In genomic region chr1:37029942-37030341, GRCm38 (mm10) we compare ENCODE assay signal across 10 mouse cellular contexts. TPM values are rescaled to one million over a fixed set of nuclear protein-coding genes. Genes with fewer than 3 reads are reported as not detected.
A peak's percentile ranks its signal among the peaks of the same experiment; 100 is the strongest.
DNase-seq lines count a peak whose midpoint lies in the region; ATAC-seq lines count a peak whose summit lies in the region.
"Had no signal": no experiment of that assay in that cellular context is flagged by ENCODE, and none has a peak within 500 bp of the region (broad histone marks: within the 10 kb centered on the region; RNA-seq: fewer than 3 reads in every experiment).

No protein-coding gene starts in this region.

- no peaks in the 10 kb centered on the region for H3K36me3 ChIP-seq in lung, embryonic 15.5 days
- H3K36me3 ChIP-seq in forebrain, embryonic 14.5 days (ENCODE audit: control insufficient read depth, insufficient read depth, low read length), result no peaks in the 10 kb centered on the region
- no peaks in the 10 kb centered on the region for H3K36me3 ChIP-seq in limb, embryonic 11.5 days (ENCODE audit: control insufficient read depth, insufficient read depth, low read length)
- no peaks in the 10 kb centered on the region for H3K36me3 ChIP-seq in neural tube, embryonic 15.5 days

- ATAC-seq in lung, embryonic 15.5 days (ENCODE audit: borderline replicate concordance, extremely low read depth, low FRiP score, low TSS enrichment), result no peak
- no peak for ATAC-seq in forebrain, embryonic 14.5 days
- no peak for ATAC-seq in limb, embryonic 11.5 days (ENCODE audit: insufficient number of reproducible peaks, low FRiP score, low TSS enrichment, low read depth)
- ATAC-seq in neural tube, embryonic 15.5 days (ENCODE audit: low FRiP score), result no peak

- DNase-seq in lung, postnatal 25 days (ENCODE audit: low spot score), result no peak
- DNase-seq in forebrain, embryonic 14.5 days (ENCODE audit: low spot score), result no peak
- no peak for DNase-seq in limb, embryonic 11.5 days (ENCODE audit: low spot score)
- no peak for DNase-seq in left cerebral cortex, adult 9 months (ENCODE audit: low spot score in 2 of 2)
- no peak for DNase-seq in urinary bladder, postnatal 25 days (ENCODE audit: low spot score)
- no peak for DNase-seq in ovary, adult 18-20 months (ENCODE audit: low spot score)
- DNase-seq: cerebellum, adult 9-11 months; spleen, adult 18-20 months had no signal

- WGBS in lung, embryonic 15.5 days, result 50% methylated on average over 5 of the region's 5 CpGs
- WGBS in forebrain, embryonic 14.5 days, result 46% methylated on average over 5 of the region's 5 CpGs
- 56% methylated on average over 5 of the region's 5 CpGs for WGBS in limb, embryonic 11.5 days
- 52% methylated on average over 5 of the region's 5 CpGs for WGBS in neural tube, embryonic 15.5 days

- no peak overlapping the region for H3K27ac ChIP-seq in lung, embryonic 15.5 days
- no peak overlapping the region for H3K27ac ChIP-seq in forebrain, embryonic 14.5 days (ENCODE audit: low read depth, low read length)
- no peak overlapping the region for H3K27ac ChIP-seq in limb, embryonic 11.5 days (replicated peaks; ENCODE audit: low read depth, low read length)
- no peak overlapping the region for H3K27ac ChIP-seq in neural tube, embryonic 15.5 days (replicated peaks)

- H3K9me3 ChIP-seq in lung, embryonic 15.5 days, result no peaks in the 10 kb centered on the region
- H3K9me3 ChIP-seq in forebrain, embryonic 14.5 days (replicated peaks; ENCODE audit: control insufficient read depth, low read length), result no peaks in the 10 kb centered on the region
- H3K9me3 ChIP-seq in limb, embryonic 11.5 days (ENCODE audit: control insufficient read depth, low read length), result no peaks in the 10 kb centered on the region
- no peaks in the 10 kb centered on the region for H3K9me3 ChIP-seq in neural tube, embryonic 15.5 days (replicated peaks)

- H3K9ac ChIP-seq in lung, embryonic 15.5 days, result no peak overlapping the region
- no peak overlapping the region for H3K9ac ChIP-seq in forebrain, embryonic 14.5 days (ENCODE audit: low read length)
- H3K9ac ChIP-seq in limb, embryonic 11.5 days (ENCODE audit: low read length), result no peak overlapping the region
- no peak overlapping the region for H3K9ac ChIP-seq in neural tube, embryonic 15.5 days (replicated peaks)

- peaks cover 8% of the 10 kb centered on the region for H3K4me1 ChIP-seq in lung, embryonic 15.5 days
- H3K4me1 ChIP-seq in forebrain, embryonic 14.5 days (ENCODE audit: control insufficient read depth, insufficient read depth, low read length), result no peaks in the 10 kb centered on the region
- H3K4me1 ChIP-seq in limb, embryonic 11.5 days (ENCODE audit: control insufficient read depth, insufficient read depth, low read length), result no peaks in the 10 kb centered on the region
- H3K4me1 ChIP-seq in neural tube, embryonic 15.5 days, result peaks cover 13% of the 10 kb centered on the region

- H3K27me3 ChIP-seq in lung, embryonic 15.5 days, result 0 out of 2 replicates have a peak, but pooled peaks cover 6% of the 10 kb centered on the region
- H3K27me3 ChIP-seq in forebrain, embryonic 14.5 days (replicated peaks; ENCODE audit: control insufficient read depth, insufficient read depth, low read length), result no peaks in the 10 kb centered on the region
- no peaks in the 10 kb centered on the region for H3K27me3 ChIP-seq in limb, embryonic 11.5 days (ENCODE audit: control insufficient read depth, insufficient read depth, low read length)
- no peaks in the 10 kb centered on the region for H3K27me3 ChIP-seq in neural tube, embryonic 15.5 days (replicated peaks)

- peak overlapping the region; percentile 85; the same call in 1 of the 2 replicates for H3K4me2 ChIP-seq in lung, embryonic 15.5 days
- peak overlapping the region; percentile 72 for H3K4me2 ChIP-seq in forebrain, embryonic 14.5 days (ENCODE audit: low read length)
- H3K4me2 ChIP-seq in limb, embryonic 11.5 days (ENCODE audit: low read depth, severe bottlenecking), result peak overlapping the region; percentile 68; the same call in 1 of the 2 replicates
- H3K4me2 ChIP-seq in neural tube, embryonic 15.5 days, result peak overlapping the region; percentile 94

- H3K4me3 ChIP-seq in lung, embryonic 15.5 days, result no peak overlapping the region
- H3K4me3 ChIP-seq in forebrain, embryonic 14.5 days (ENCODE audit: low read depth, low read length), result no peak overlapping the region
- H3K4me3 ChIP-seq in limb, embryonic 11.5 days (ENCODE audit: low read depth, low read length), result no peak overlapping the region
- H3K4me3 ChIP-seq in neural tube, embryonic 15.5 days (replicated peaks), result no peak overlapping the region

RNA-seq across cellular contexts. Expression of gene Vwa3b, which starts 3.5 kb away (rescaled TPM):
- polyA plus RNA-seq in lung, embryonic 15.5 days (2015; fragmentation: Nextera tagmentation; extraction: Ambion mirVana), result 0.40 and 0.58 TPM in 2 replicates
- 0.90 and 1.1 TPM in 2 replicates for polyA plus RNA-seq in forebrain, embryonic 14.5 days (2014; fragmentation: Nextera tagmentation; extraction: Ambion mirVana)
- 0.61 and 0.87 TPM in 2 replicates for polyA plus RNA-seq in limb, embryonic 11.5 days (2014; fragmentation: Nextera tagmentation; extraction: Ambion mirVana)
- 0.38 and 0.59 TPM in 2 replicates for polyA plus RNA-seq in neural tube, embryonic 15.5 days (2015; fragmentation: Nextera tagmentation; extraction: Ambion mirVana)
